Mouse (Mus musculus) midbrain, embryonic 14.5 days (tissue): ENCODE results near the gene Qtrt2. TPM values are rescaled to one million over a fixed set of nuclear protein-coding genes. Genes with fewer than 3 reads are reported as not detected.

Experiments
- ATAC-seq: fragments of 200-750 bp; cut with Nextera tagmentation; 2 replicates; pipeline ENCODE4 v1.8.0; 2017; ENCODE audit warnings: moderate number of reproducible peaks, moderate library complexity; ENCODE audit not compliant: low FRiP score, low TSS enrichment
- DNase-seq: peaks from one replicate; pipeline ENCODE4 v3.0.0-alpha.2; 2015
- H3K27ac ChIP-seq: fragments of 300-500 bp; sonication (generic); replicated peaks from 2 replicates; pipeline ENCODE4 v1.5.1; 2014; ENCODE audit warnings: mild to moderate bottlenecking, low read depth, low read length, moderate library complexity
- H3K27me3 ChIP-seq: fragments of 300-500 bp; sonication (generic); 2 replicates; pipeline ENCODE4 v1.6.1; 2014; ENCODE audit warnings: low read length, control low read depth, mixed read lengths; ENCODE audit not compliant: control insufficient read depth, insufficient read depth
- H3K36me3 ChIP-seq: fragments of 300-500 bp; sonication (generic); 2 replicates; pipeline ENCODE4 v1.6.1; 2014; ENCODE audit warnings: low read length, control low read depth; ENCODE audit not compliant: control insufficient read depth, insufficient read depth
- H3K4me1 ChIP-seq: fragments of 300-500 bp; sonication (generic); 2 replicates; pipeline ENCODE4 v1.6.1; 2014; ENCODE audit warnings: mild to moderate bottlenecking, antibody characterized with exemption, low read length, control low read depth; ENCODE audit not compliant: control insufficient read depth, insufficient read depth
- H3K4me2 ChIP-seq: fragments of 300-500 bp; sonication (generic); 2 replicates; pipeline ENCODE4 v1.6.1; 2014; ENCODE audit warnings: mild to moderate bottlenecking, low read length, moderate library complexity
- H3K4me3 ChIP-seq: fragments of 300-500 bp; sonication (generic); replicated peaks from 2 replicates; pipeline ENCODE4 v1.5.1; 2014; ENCODE audit warnings: low read depth, low read length
- H3K9ac ChIP-seq: fragments of 300-500 bp; sonication (generic); replicated peaks from 2 replicates; pipeline ENCODE4 v1.6.1; 2014; ENCODE audit warnings: mild to moderate bottlenecking, low read length, moderate library complexity
- H3K9me3 ChIP-seq: fragments of 300-500 bp; sonication (generic); 2 replicates; pipeline ENCODE4 v1.6.1; 2016; ENCODE audit warnings: low read length, control low read depth, mixed read lengths; ENCODE audit not compliant: control insufficient read depth
- WGBS: fragments of 180-500 bp; shearing (Covaris S2); extraction: QIAGEN DNeasy Blood & Tissue Kit; methylation state at CpG from one replicate; pipeline ENCODE4 v1.1.7; 2014; 5-methylcytosine and 5-hydroxymethylcytosine counted together
- polyA plus RNA-seq: library from polyadenylated mRNA; unstranded; fragments of >200 nt; fragmentation: Nextera tagmentation; extraction: Ambion mirVana; gene quantifications from 2 replicates; pipeline ENCODE4 v1.2.1, GENCODE M21; 2014

Qtrt2 gene
- polyA plus RNA-seq, 1 experiment from 2014 or later, result 28.9 TPM

- Histone ChIP-seq H3K9ac (no peak overlapping the region), H3K4me3 (no peak overlapping the region), H3K36me3 (no peaks in the 10 kb centered on the region), H3K27me3 (no peaks in the 10 kb centered on the region), H3K4me1 (no peaks in the 10 kb centered on the region), H3K27ac (no peak overlapping the region), H3K9me3 (no peaks in the 10 kb centered on the region), H3K4me2 (no peak overlapping the region)
- ATAC-seq (no peak), DNase-seq (no peak)
- 91% methylated on average over 3 of the region's 3 CpGs for WGBS
Measured at GRCm38 (mm10) chr16:43918867-43919266, 7.7 kb downstream of the Qtrt2 start.

DNA sequence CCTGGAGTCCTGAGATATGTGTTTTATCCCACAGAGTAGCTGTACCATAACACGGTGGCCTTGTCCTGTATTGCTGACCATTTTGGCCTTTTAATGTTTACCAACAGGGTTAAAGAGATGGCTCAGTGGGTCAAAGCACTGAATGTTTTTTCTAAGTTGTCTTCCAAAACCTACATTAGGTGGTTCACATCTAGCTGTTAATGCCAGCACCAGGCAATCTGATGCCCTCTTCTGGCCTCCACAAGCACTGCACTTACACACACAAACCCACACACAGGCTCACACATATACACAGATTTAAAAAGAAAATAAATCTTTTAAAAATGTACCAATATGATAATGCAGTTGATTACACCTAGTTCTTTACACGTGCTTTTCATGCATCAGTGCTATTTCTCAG lies 17.7 kb downstream of the Qtrt2 start:
- Histone ChIP-seq H3K4me2 (no peak overlapping the region), H3K4me1 (no peaks in the 10 kb centered on the region), H3K36me3 (0 out of 2 replicates have a peak, but pooled peaks cover 6% of the 10 kb centered on the region), H3K4me3 (no peak overlapping the region), H3K27me3 (no peaks in the 10 kb centered on the region), H3K27ac (no peak overlapping the region), H3K9ac (no peak overlapping the region), H3K9me3 (no peaks in the 10 kb centered on the region)
- ATAC-seq (no peak), DNase-seq (no peak)
- WGBS, result 87% methylated on average over 2 of the region's 2 CpGs

- DNase-seq (no peak), ATAC-seq (no peak)
- Histone ChIP-seq H3K27me3 (no peaks in the 10 kb centered on the region), H3K9me3 (no peaks in the 10 kb centered on the region), H3K4me1 (no peaks in the 10 kb centered on the region), H3K9ac (no peak overlapping the region), H3K4me3 (no peak overlapping the region), H3K36me3 (no peaks in the 10 kb centered on the region), H3K4me2 (no peak overlapping the region), H3K27ac (no peak overlapping the region)
Measured at GRCm38 (mm10) chr16:43900571-43900970, 26.0 kb downstream of the Qtrt2 start.

DNA sequence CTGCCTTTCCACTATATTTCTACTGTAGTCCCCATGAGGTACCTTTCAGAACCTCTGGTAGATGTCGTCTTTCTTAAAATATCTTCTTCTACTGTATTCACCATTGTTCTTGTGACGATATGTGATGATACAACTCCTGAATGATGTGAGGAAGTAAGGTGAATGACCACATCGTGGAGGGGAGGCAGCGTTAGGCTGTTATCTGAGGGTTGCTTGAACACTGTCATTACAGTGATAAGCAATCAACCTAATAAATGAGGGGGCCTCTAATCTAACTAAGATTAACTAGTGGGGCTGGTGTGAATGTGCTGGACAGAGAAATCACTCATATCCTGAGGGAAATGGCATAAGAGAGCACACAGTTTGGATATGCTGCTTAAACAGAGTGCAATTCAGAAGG lies 26.5 kb downstream of the Qtrt2 start:
- Histone ChIP-seq H3K4me1 (no peaks in the 10 kb centered on the region), H3K27me3 (no peaks in the 10 kb centered on the region), H3K36me3 (no peaks in the 10 kb centered on the region), H3K9ac (no peak overlapping the region), H3K4me2 (no peak overlapping the region), H3K9me3 (no peaks in the 10 kb centered on the region), H3K4me3 (no peak overlapping the region), H3K27ac (no peak overlapping the region)
- WGBS, result 93% methylated on average over 4 of the region's 4 CpGs
- ATAC-seq (no peak), DNase-seq (no peak)

- no peak for ATAC-seq
- H3K9ac ChIP-seq, result no peak overlapping the region
- 91% methylated on average over 8 of the region's 8 CpGs for WGBS
- no peaks in the 10 kb centered on the region for H3K9me3 ChIP-seq
- no peaks in the 10 kb centered on the region for H3K36me3 ChIP-seq
- H3K27ac ChIP-seq, result no peak overlapping the region
- H3K4me2 ChIP-seq, result no peak overlapping the region
- H3K4me1 ChIP-seq, result peaks cover 4% of the 10 kb centered on the region; the same call in 1 of the 2 replicates
- DNase-seq, result no peak
- H3K27me3 ChIP-seq, result no peaks in the 10 kb centered on the region
- H3K4me3 ChIP-seq, result no peak overlapping the region
Measured at GRCm38 (mm10) chr16:43894501-43894900, 32.1 kb downstream of the Qtrt2 start.

- H3K27me3 ChIP-seq, result no peaks in the 10 kb centered on the region
- ATAC-seq (no peak), DNase-seq (no peak)
- H3K9ac ChIP-seq, result no peak overlapping the region
- no peak overlapping the region for H3K4me3 ChIP-seq
- H3K4me1 ChIP-seq, result peaks cover 12% of the 10 kb centered on the region
- H3K9me3 ChIP-seq, result no peaks in the 10 kb centered on the region
- peak overlapping the region; percentile 71 for H3K4me2 ChIP-seq
- WGBS, result 89% methylated on average over 4 of the region's 4 CpGs
- H3K27ac ChIP-seq, result no peak overlapping the region
- H3K36me3 ChIP-seq, result no peaks in the 10 kb centered on the region
Measured at GRCm38 (mm10) chr16:43890747-43891336, 35.8 kb downstream of the Qtrt2 start.

DNA sequence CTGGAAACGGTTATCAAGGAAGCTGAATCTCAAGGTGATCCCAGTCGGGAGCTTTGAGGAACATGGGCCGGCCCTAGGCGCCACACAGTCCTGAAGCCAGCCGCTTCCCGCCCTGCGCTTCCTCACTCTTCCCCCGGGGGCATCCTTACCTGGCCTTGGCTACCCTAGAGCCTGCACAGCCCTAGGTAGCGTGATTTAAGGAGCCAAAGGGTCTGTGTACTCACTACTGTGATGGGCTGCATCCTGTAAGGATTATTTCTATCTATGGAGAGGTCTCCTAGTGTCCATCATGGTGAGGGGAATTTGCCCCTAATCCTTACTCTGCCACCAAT lies 36.6 kb downstream of the Qtrt2 start:
- no peak for DNase-seq
- peak overlapping the region; percentile 72 for H3K9ac ChIP-seq
- no peaks in the 10 kb centered on the region for H3K36me3 ChIP-seq
- H3K4me1 ChIP-seq, result peaks cover 12% of the 10 kb centered on the region
- H3K4me2 ChIP-seq, result peak overlapping the region; percentile 71
- H3K4me3 ChIP-seq, result peak overlapping the region; percentile 52
- H3K27me3 ChIP-seq, result no peaks in the 10 kb centered on the region
- peak; percentile 94 for ATAC-seq
- no peaks in the 10 kb centered on the region for H3K9me3 ChIP-seq
- peak overlapping the region; percentile 68 for H3K27ac ChIP-seq
- 0% methylated on average over 9 of the region's 9 CpGs for WGBS

GRCm38 (mm10) chr16:43889208-43890004 lies 37.2 kb downstream of the Qtrt2 start, which contains the start of gene Ccdc191:
Ccdc191 (plus strand) TSS chr16:43889800.
- no peaks in the 10 kb centered on the region for H3K36me3 ChIP-seq
- peak within 1 kb of the TSS; percentile 71 for H3K4me2 ChIP-seq
- H3K4me3 ChIP-seq, result peak within 1 kb of the TSS; percentile 52
- H3K27me3 ChIP-seq, result no peaks in the 10 kb centered on the region
- peak within 1 kb of the TSS; percentile 72 for H3K9ac ChIP-seq
- peak; percentile 100 for DNase-seq
- peak within 1 kb of the TSS; percentile 68 for H3K27ac ChIP-seq
- peaks cover 12% of the 10 kb centered on the region for H3K4me1 ChIP-seq
- under 1% methylated on average over 33 of the region's 33 CpGs for WGBS
- ATAC-seq, result peak; percentile 100
- H3K9me3 ChIP-seq, result no peaks in the 10 kb centered on the region

DNA sequence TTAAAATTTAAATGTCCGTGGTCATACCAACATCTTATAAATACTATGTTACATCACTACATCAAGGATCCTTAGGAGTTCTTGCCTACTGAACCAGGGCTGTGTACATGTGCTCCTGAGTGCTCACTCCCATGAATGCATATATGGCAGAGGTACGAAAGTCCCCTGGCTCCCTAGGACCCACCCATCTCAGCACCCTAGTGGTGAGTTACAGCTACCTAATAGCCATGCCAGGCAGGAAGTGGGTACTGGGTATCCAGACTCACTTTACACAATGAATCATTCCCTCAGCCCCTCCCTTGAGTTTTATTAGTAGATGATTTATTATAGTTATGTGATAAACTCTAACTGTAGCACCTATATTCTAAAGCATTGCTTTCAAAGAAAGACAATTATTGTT lies 44.3 kb downstream of the Qtrt2 start:
- peaks cover 13% of the 10 kb centered on the region; the same call in 1 of the 2 replicates for H3K36me3 ChIP-seq
- no peak overlapping the region for H3K4me2 ChIP-seq
- DNase-seq (no peak), ATAC-seq (no peak)
- no peaks in the 10 kb centered on the region for H3K27me3 ChIP-seq
- H3K9ac ChIP-seq, result no peak overlapping the region
- no peak overlapping the region for H3K4me3 ChIP-seq
- WGBS, result 93% methylated on average over 2 of the region's 2 CpGs
- H3K27ac ChIP-seq, result no peak overlapping the region
- H3K9me3 ChIP-seq, result no peaks in the 10 kb centered on the region
- H3K4me1 ChIP-seq, result no peaks in the 10 kb centered on the region
